Mouse (Mus musculus): Measurements from ENCODE around the gene Elmod3. TPM values are rescaled to one million over a fixed set of nuclear protein-coding genes. Genes with fewer than 3 reads are reported as not detected.

Elmod3 gene
- 4.3 and 4.8 TPM in 2 replicates for total RNA-seq (2012; rRNA removed)

- peak within 1 kb of the TSS; percentile 64 to 89 for H3K4me3 ChIP-seq (ENCODE audit: insufficient read depth in 1 of 2, low read depth in 1 of 2, low read length in 2 of 2, poor library complexity in 1 of 2, severe bottlenecking in 1 of 2)
- in situ Hi-C loops (cut with MboI; ENCODE audit: low sequenced_read_pairs in 2 of 2, unreplicated experiment in 2 of 2) = no loop called here
- DNase-seq (ENCODE audit: low read depth, low spot score) = peak; percentile 95
- no peaks in the 10 kb centered on the region for H3K36me3 ChIP-seq (ENCODE audit: control insufficient read depth, insufficient read depth, low read length, poor library complexity, severe bottlenecking)
- H3K27ac ChIP-seq (ENCODE audit: insufficient read depth, low read depth, low read length, poor library complexity, severe bottlenecking) = no peak within 1 kb of the TSS
- H3K9ac ChIP-seq (ENCODE audit: insufficient read depth, low read depth, low read length, poor library complexity, severe bottlenecking) = peak within 1 kb of the TSS; percentile 81
- H3K4me1 ChIP-seq (ENCODE audit: control insufficient read depth in 2 of 2, insufficient read depth in 2 of 2, low read length in 2 of 2, poor library complexity in 1 of 2) = peaks cover 0 to 2% of the 10 kb centered on the region in 2 experiments; a peak in 1 of 4 replicates
- no peaks in the 10 kb centered on the region for H3K9me3 ChIP-seq (ENCODE audit: control insufficient read depth, insufficient read depth, low read depth, low read length)
- TF ChIP-seq ZC3H11A (IDR thresholded peaks at IDR 0.05; ENCODE audit: borderline replicate concordance, low read depth, low read length) (no peak), HCFC1 (IDR thresholded peaks at IDR 0.05; ENCODE audit: borderline replicate concordance, insufficient read depth, low read length) (peak; percentile 99), ZNF384 (IDR thresholded peaks at IDR 0.05; ENCODE audit: low read depth, low read length) (no peak)
Observed at GRCm38 (mm10) chr6:72597956-72598753, at the start of gene Elmod3, which contains the start of gene Retsat. TSS of gene Elmod3 (minus strand) at chr6:72598413. TSS of gene Retsat (plus strand) at chr6:72598475.

GRCm38 (mm10) chr6:72647383-72647820 is 49.2 kb upstream of the Elmod3 start:
- Histone ChIP-seq H3K9ac (ENCODE audit: insufficient read depth, low read depth, low read length, poor library complexity, severe bottlenecking) (no peak overlapping the region), H3K4me3 (ENCODE audit: insufficient read depth in 1 of 2, low read depth in 1 of 2, low read length in 2 of 2, poor library complexity in 1 of 2, severe bottlenecking in 1 of 2) (no peak overlapping the region), H3K27ac (ENCODE audit: insufficient read depth, low read depth, low read length, poor library complexity, severe bottlenecking) (no peak overlapping the region), H3K9me3 (ENCODE audit: control insufficient read depth, insufficient read depth, low read depth, low read length) (no peaks in the 10 kb centered on the region), H3K4me1 (ENCODE audit: control insufficient read depth in 2 of 2, insufficient read depth in 2 of 2, low read length in 2 of 2, poor library complexity in 1 of 2) (peaks cover 7 to 8% of the 10 kb centered on the region in 2 experiments; a peak in 2 of 4 replicates), H3K36me3 (ENCODE audit: control insufficient read depth, insufficient read depth, low read length, poor library complexity, severe bottlenecking) (peaks cover 2% of the 10 kb centered on the region)
- no peak for TF ChIP-seq HCFC1 (IDR thresholded peaks at IDR 0.05; ENCODE audit: borderline replicate concordance, insufficient read depth, low read length)
- TF ChIP-seq CHD2 (IDR thresholded peaks at IDR 0.05; ENCODE audit: low read depth, low read length) = no peak
- peak; percentile 83 for TF ChIP-seq ZC3H11A (IDR thresholded peaks at IDR 0.05; ENCODE audit: borderline replicate concordance, low read depth, low read length)
- TF ChIP-seq MAFK (IDR thresholded peaks at IDR 0.05; ENCODE audit: insufficient read depth, low read depth, low read length) = peak; percentile 25; the same call in 1 of the 2 replicates
- TF ChIP-seq ZNF384 (IDR thresholded peaks at IDR 0.05; ENCODE audit: low read depth, low read length) = no peak
- peak; percentile 63 for DNase-seq (ENCODE audit: low read depth, low spot score)
- in situ Hi-C loops (cut with MboI; ENCODE audit: low sequenced_read_pairs in 2 of 2, unreplicated experiment in 2 of 2) = no loop called here

GRCm38 (mm10) chr6:72645364-72645763 is 47.2 kb upstream of the Elmod3 start:
- no peak for DNase-seq (ENCODE audit: low read depth, low spot score)
- H3K9ac ChIP-seq (ENCODE audit: insufficient read depth, low read depth, low read length, poor library complexity, severe bottlenecking) = no peak overlapping the region
- no peaks in the 10 kb centered on the region for H3K9me3 ChIP-seq (ENCODE audit: control insufficient read depth, insufficient read depth, low read depth, low read length)
- H3K4me1 ChIP-seq (ENCODE audit: control insufficient read depth in 2 of 2, insufficient read depth in 2 of 2, low read length in 2 of 2, poor library complexity in 1 of 2) = peaks cover 8% of the 10 kb centered on the region in 2 experiments; a peak in 2 of 4 replicates
- in situ Hi-C loops (cut with MboI; ENCODE audit: low sequenced_read_pairs in 2 of 2, unreplicated experiment in 2 of 2) = no loop called here
- no peak overlapping the region for H3K27ac ChIP-seq (ENCODE audit: insufficient read depth, low read depth, low read length, poor library complexity, severe bottlenecking)
- TF ChIP-seq MAFK (IDR thresholded peaks at IDR 0.05; ENCODE audit: insufficient read depth, low read depth, low read length) = no peak
- TF ChIP-seq ZC3H11A (IDR thresholded peaks at IDR 0.05; ENCODE audit: borderline replicate concordance, low read depth, low read length) = no peak
- no peak for TF ChIP-seq CHD2 (IDR thresholded peaks at IDR 0.05; ENCODE audit: low read depth, low read length)
- H3K4me3 ChIP-seq (ENCODE audit: insufficient read depth in 1 of 2, low read depth in 1 of 2, low read length in 2 of 2, poor library complexity in 1 of 2, severe bottlenecking in 1 of 2) = no peak overlapping the region
- peaks cover 2% of the 10 kb centered on the region for H3K36me3 ChIP-seq (ENCODE audit: control insufficient read depth, insufficient read depth, low read length, poor library complexity, severe bottlenecking)

- in situ Hi-C loops (cut with MboI; ENCODE audit: low sequenced_read_pairs in 2 of 2, unreplicated experiment in 2 of 2) = no loop called here
- Histone ChIP-seq H3K36me3 (ENCODE audit: control insufficient read depth, insufficient read depth, low read length, poor library complexity, severe bottlenecking) (peaks cover 2% of the 10 kb centered on the region), H3K4me1 (ENCODE audit: control insufficient read depth in 2 of 2, insufficient read depth in 2 of 2, low read length in 2 of 2, poor library complexity in 1 of 2) (peaks cover 8% of the 10 kb centered on the region in 2 experiments; a peak in 2 of 4 replicates), H3K4me3 (ENCODE audit: insufficient read depth in 1 of 2, low read depth in 1 of 2, low read length in 2 of 2, poor library complexity in 1 of 2, severe bottlenecking in 1 of 2) (no peak overlapping the region), H3K9me3 (ENCODE audit: control insufficient read depth, insufficient read depth, low read depth, low read length) (no peaks in the 10 kb centered on the region), H3K27ac (ENCODE audit: insufficient read depth, low read depth, low read length, poor library complexity, severe bottlenecking) (no peak overlapping the region), H3K9ac (ENCODE audit: insufficient read depth, low read depth, low read length, poor library complexity, severe bottlenecking) (no peak overlapping the region)
- no peak for DNase-seq (ENCODE audit: low read depth, low spot score)
- TF ChIP-seq HCFC1 (IDR thresholded peaks at IDR 0.05; ENCODE audit: borderline replicate concordance, insufficient read depth, low read length) = no peak
- TF ChIP-seq CHD2 (IDR thresholded peaks at IDR 0.05; ENCODE audit: low read depth, low read length) = no peak
- no peak for TF ChIP-seq ZC3H11A (IDR thresholded peaks at IDR 0.05; ENCODE audit: borderline replicate concordance, low read depth, low read length)
- no peak for TF ChIP-seq ZNF384 (IDR thresholded peaks at IDR 0.05; ENCODE audit: low read depth, low read length)
- no peak for TF ChIP-seq MAFK (IDR thresholded peaks at IDR 0.05; ENCODE audit: insufficient read depth, low read depth, low read length)
Observed at GRCm38 (mm10) chr6:72644576-72644975, 46.4 kb upstream of the Elmod3 start.

Data from ES-E14 (cell line).